30 mouse cellular contexts compared by ENCODE assay signal in the genomic region with DNA sequence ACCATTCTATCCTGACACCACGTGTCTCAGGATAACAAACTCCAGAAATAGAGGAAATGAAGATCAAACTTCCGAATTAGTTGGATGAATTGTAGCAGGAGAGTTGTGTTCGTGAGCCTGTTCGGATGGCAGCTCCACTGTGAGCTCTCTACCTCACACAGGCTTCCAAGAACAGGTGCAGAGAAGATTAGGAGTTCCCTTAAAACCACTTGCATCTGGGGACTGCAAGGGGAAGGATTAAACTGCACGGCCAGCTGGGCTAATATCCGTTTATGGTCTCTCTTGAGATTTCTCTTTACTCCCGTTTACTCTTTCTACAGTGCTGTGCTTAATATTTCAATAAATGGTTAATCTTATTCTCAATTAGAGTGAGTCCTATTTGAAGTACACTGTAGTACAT. TPM values are rescaled to one million over a fixed set of nuclear protein-coding genes. Genes with fewer than 3 reads are reported as not detected.
A peak's percentile ranks its signal among the peaks of the same experiment; 100 is the strongest.
DNase-seq lines count a peak whose midpoint lies in the region; ATAC-seq and TF ChIP-seq lines count a peak whose summit lies in the region.
"Had no signal": no experiment of that assay in that cellular context is flagged by ENCODE, and none has a peak within 500 bp of the region (broad histone marks: within the 10 kb centered on the region; RNA-seq: fewer than 3 reads in every experiment).

No protein-coding gene starts in this region.

- TF ChIP-seq POLR2A in limb, embryonic 14.5 days (IDR thresholded peaks at IDR 0.05; ENCODE audit: borderline replicate concordance, extremely low read depth, insufficient read depth, insufficient read length), result no peak

- no peak overlapping the region for H3K4me2 ChIP-seq in limb, embryonic 11.5 days (ENCODE audit: low read depth, severe bottlenecking)
- H3K4me2 ChIP-seq in limb, embryonic 12.5 days, result no peak overlapping the region
- no peak overlapping the region for H3K4me2 ChIP-seq in limb, embryonic 14.5 days (replicated peaks; ENCODE audit: low read depth, low read length, severe bottlenecking)
- H3K4me2 ChIP-seq: embryonic facial prominence, embryonic 12.5 days; forebrain, embryonic 13.5 days; heart, embryonic 12.5 days; heart, embryonic 15.5 days; hindbrain, embryonic 13.5 days had no signal

- H3K9ac ChIP-seq in limb, embryonic 11.5 days (ENCODE audit: low read length), result no peak overlapping the region
- H3K9ac ChIP-seq in limb, embryonic 12.5 days (replicated peaks), result no peak overlapping the region
- no peak overlapping the region for H3K9ac ChIP-seq in limb, embryonic 14.5 days (ENCODE audit: low read depth, low read length, severe bottlenecking)
- H3K9ac ChIP-seq: embryonic facial prominence, embryonic 12.5 days; forebrain, embryonic 13.5 days; heart, embryonic 12.5 days; heart, embryonic 15.5 days; hindbrain, embryonic 13.5 days had no signal

- H3K36me3 ChIP-seq in limb, embryonic 11.5 days (ENCODE audit: control insufficient read depth, insufficient read depth, low read length), result no peaks in the 10 kb centered on the region
- H3K36me3 ChIP-seq in limb, embryonic 10.5 days, result no peaks in the 10 kb centered on the region
- H3K36me3 ChIP-seq in limb, embryonic 12.5 days, result no peaks in the 10 kb centered on the region
- H3K36me3 ChIP-seq in limb, embryonic 14.5 days (ENCODE audit: control insufficient read depth, insufficient read depth, low read length), result no peaks in the 10 kb centered on the region
- H3K36me3 ChIP-seq: embryonic facial prominence, embryonic 12.5 days; heart, embryonic 12.5 days; heart, embryonic 15.5 days; hindbrain, embryonic 10.5 days; hindbrain, embryonic 13.5 days had no signal

- intact Hi-C loops in left cerebral cortex, postnatal 10 days (cut with DNase I), result no loop called here

- H3K27me3 ChIP-seq in limb, embryonic 11.5 days (ENCODE audit: control insufficient read depth, insufficient read depth, low read length), result no peaks in the 10 kb centered on the region
- H3K27me3 ChIP-seq in limb, embryonic 10.5 days (ENCODE audit: low read depth, poor library complexity, severe bottlenecking), result no peaks in the 10 kb centered on the region
- peaks cover 3% of the 10 kb centered on the region; the same call in 1 of the 2 replicates for H3K27me3 ChIP-seq in limb, embryonic 12.5 days
- no peaks in the 10 kb centered on the region for H3K27me3 ChIP-seq in limb, embryonic 14.5 days (ENCODE audit: control insufficient read depth, insufficient read depth, low read length)
- H3K27me3 ChIP-seq: embryonic facial prominence, embryonic 12.5 days; forebrain, embryonic 13.5 days; heart, embryonic 12.5 days; heart, embryonic 15.5 days; hindbrain, embryonic 13.5 days had no signal

- no peak overlapping the region for H3K27ac ChIP-seq in limb, embryonic 11.5 days (replicated peaks; ENCODE audit: low read depth, low read length)
- H3K27ac ChIP-seq in limb, embryonic 10.5 days, result no peak overlapping the region
- no peak overlapping the region for H3K27ac ChIP-seq in limb, embryonic 12.5 days
- no peak overlapping the region for H3K27ac ChIP-seq in limb, embryonic 14.5 days (replicated peaks; ENCODE audit: low read depth, low read length)
- H3K27ac ChIP-seq: embryonic facial prominence, embryonic 12.5 days; forebrain, embryonic 13.5 days; gastrocnemius, adult 2 months; heart, embryonic 15.5 days; hindbrain, embryonic 10.5 days; hindbrain, embryonic 13.5 days had no signal

- ATAC-seq in limb, embryonic 11.5 days (ENCODE audit: insufficient number of reproducible peaks, low FRiP score, low TSS enrichment, low read depth), result peak; percentile 51; the same call in 1 of the 2 replicates
- ATAC-seq in limb, embryonic 12.5 days (ENCODE audit: insufficient number of reproducible peaks, insufficient read depth, low FRiP score, low TSS enrichment, low read depth), result peak; percentile 15; the same call in 1 of the 2 replicates
- ATAC-seq in limb, embryonic 14.5 days (ENCODE audit: low FRiP score, low read depth), result no peak
- ATAC-seq: CD4-positive, CD25-positive, alpha-beta regulatory T cell, adult 4 months; forebrain, embryonic 13.5 days; forebrain, embryonic 16.5 days; hindbrain, embryonic 16.5 days had no signal

- H3K4me1 ChIP-seq in limb, embryonic 11.5 days (ENCODE audit: control insufficient read depth, insufficient read depth, low read length), result no peaks in the 10 kb centered on the region
- H3K4me1 ChIP-seq in limb, embryonic 10.5 days, result no peaks in the 10 kb centered on the region
- H3K4me1 ChIP-seq in limb, embryonic 12.5 days (replicated peaks), result no peaks in the 10 kb centered on the region
- H3K4me1 ChIP-seq in limb, embryonic 14.5 days (ENCODE audit: control insufficient read depth, insufficient read depth, low read length), result no peaks in the 10 kb centered on the region
- H3K4me1 ChIP-seq: embryonic facial prominence, embryonic 12.5 days; forebrain, embryonic 13.5 days; heart, embryonic 15.5 days; hindbrain, embryonic 10.5 days; hindbrain, embryonic 13.5 days had no signal

- 60% methylated on average over 7 of the region's 7 CpGs for WGBS in limb, embryonic 11.5 days
- 75% methylated on average over 7 of the region's 7 CpGs for WGBS in limb, embryonic 10.5 days
- WGBS in limb, embryonic 12.5 days, result 42% methylated on average over 7 of the region's 7 CpGs
- 39% methylated on average over 7 of the region's 7 CpGs for WGBS in limb, embryonic 14.5 days

- no peak overlapping the region for H3K4me3 ChIP-seq in limb, embryonic 11.5 days (ENCODE audit: low read depth, low read length)
- no peak overlapping the region for H3K4me3 ChIP-seq in limb, embryonic 10.5 days
- no peak overlapping the region for H3K4me3 ChIP-seq in limb, embryonic 12.5 days (replicated peaks)
- no peak overlapping the region for H3K4me3 ChIP-seq in limb, embryonic 14.5 days (replicated peaks; ENCODE audit: low read length)
- H3K4me3 ChIP-seq: embryonic facial prominence, embryonic 12.5 days; erythroblast, embryonic 14.5 days; forebrain, embryonic 13.5 days; gastrocnemius, adult 2 months; heart, embryonic 12.5 days; heart, embryonic 15.5 days; hindbrain, embryonic 10.5 days; hindbrain, embryonic 13.5 days had no signal

- no peaks in the 10 kb centered on the region for H3K9me3 ChIP-seq in limb, embryonic 11.5 days (ENCODE audit: control insufficient read depth, low read length)
- H3K9me3 ChIP-seq in limb, embryonic 10.5 days (replicated peaks), result no peaks in the 10 kb centered on the region
- H3K9me3 ChIP-seq in limb, embryonic 12.5 days, result no peaks in the 10 kb centered on the region
- no peaks in the 10 kb centered on the region for H3K9me3 ChIP-seq in limb, embryonic 14.5 days (ENCODE audit: control insufficient read depth, low read length)
- H3K9me3 ChIP-seq: embryonic facial prominence, embryonic 12.5 days; forebrain, embryonic 13.5 days; heart, embryonic 12.5 days; heart, embryonic 15.5 days; hindbrain, embryonic 10.5 days; hindbrain, embryonic 13.5 days had no signal

- DNase-seq in limb, embryonic 11.5 days (ENCODE audit: low spot score), result no peak
- no peak for DNase-seq in limb, embryonic 10.5 days (ENCODE audit: low spot score)
- peak; percentile 19 for DNase-seq in limb, embryonic 14.5 days (ENCODE audit: low spot score)
- peak; percentile 35 for DNase-seq in retina, postnatal 7 days (ENCODE audit: low read depth, low spot score)
- DNase-seq in left cerebral cortex, postnatal 10 days (ENCODE audit: extremely low spot score in 1 of 2, low spot score in 2 of 2), result no peak
- no peak for DNase-seq in gastrocnemius, adult 8-10 months (ENCODE audit: low spot score in 2 of 2)
- DNase-seq: adrenal gland, adult 2 months; adrenal gland, postnatal 14 days; cerebellum, adult 11 months; cerebellum, adult 8-10 months; cerebellum, postnatal 10 days; cerebellum, postnatal 36 days; gastrocnemius, adult 2 months; gastrocnemius, postnatal 25 days; heart, adult 18-20 months; heart, postnatal 10 days; heart, postnatal 36 days had no signal

RNA-seq across cellular contexts. Expression of a gene that starts 54.8 kb away (rescaled TPM):
- polyA plus RNA-seq in limb, embryonic 11.5 days (2014; fragmentation: Nextera tagmentation; extraction: Ambion mirVana), result 0.13 and 0.33 TPM in 2 replicates
- polyA plus RNA-seq in limb, embryonic 10.5 days (2016; fragmentation: Nextera tagmentation; extraction: Ambion mirVana), result 0.14 and 0.31 TPM in 2 replicates
- polyA plus RNA-seq in limb, embryonic 12.5 days (2016; fragmentation: Nextera tagmentation; extraction: Ambion mirVana), result 0.24 and 0.35 TPM in 2 replicates
- 0.23 and 0.36 TPM in 2 replicates for polyA plus RNA-seq in limb, embryonic 14.5 days (2012; rRNA removed)
- polyA plus RNA-seq in limb, embryonic 14.5 days (2014; fragmentation: Nextera tagmentation; extraction: Ambion mirVana), result 0.61 and 0.87 TPM in 2 replicates
- under 1 TPM; 0.71 to 0.73 TPM for total RNA-seq in left cerebral cortex, postnatal 10 days (2021)
- total RNA-seq in gastrocnemius, adult 8-10 months (2022), result under 1 TPM in 3 of 4 experiments, not detected in 1; 0.10 to 0.52 (median 0.38) TPM
- total RNA-seq: MEL had no signal
- polyA plus RNA-seq: C2C12 had no signal

Comparison
In these comparisons a context has a peak if more than half of its experiments do, and no peak if none do; other contexts are left out.
1. DNase-seq: peak in limb, embryonic 14.5 days (single experiment) and retina, postnatal 7 days (single experiment); none in limb, embryonic 11.5 days (single experiment), limb, embryonic 10.5 days (single experiment), left cerebral cortex, postnatal 10 days (0 of 2) and gastrocnemius, adult 8-10 months (0 of 2).